Mouse (Mus musculus) erythroblast, embryonic 14.5 days (primary cell): ENCODE results near the gene 4930578C19Rik.

Experiments used
- GATA1 ChIP-seq: IDR thresholded peaks from 2 replicates; pipeline ENCODE4 v1.6.1; 2012; ENCODE audit warnings: low read length, inconsistent platforms, mixed read lengths
- TAL1 ChIP-seq: IDR thresholded peaks from 3 replicates; pipeline ENCODE4 v1.6.1; 2012; ENCODE audit warnings: low read length, inconsistent platforms, mixed read lengths

DNA sequence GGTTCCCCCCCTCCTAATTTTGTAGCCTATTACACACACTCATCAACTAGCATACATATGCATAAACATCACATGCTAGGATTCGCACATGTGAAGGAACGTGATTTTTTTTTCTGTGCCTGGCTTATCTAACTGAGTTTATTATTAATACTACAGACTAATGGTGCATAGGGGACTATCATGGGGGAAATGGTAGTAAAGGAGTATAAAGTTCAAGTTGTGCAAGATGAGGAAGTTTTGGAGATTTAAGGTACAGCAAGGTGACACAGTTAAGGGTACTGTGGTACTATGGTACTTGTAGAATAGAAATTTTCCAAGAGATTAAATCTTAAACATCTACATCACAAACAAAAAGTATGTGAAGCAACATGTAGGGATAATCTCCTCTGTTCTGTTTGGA is 64.5 kb downstream of the 4930578C19Rik start:
- no peak for TF ChIP-seq GATA1
- no peak for TF ChIP-seq TAL1
